Mouse (Mus musculus) T-helper 2 cell (primary cell): Measurements from ENCODE around the gene Bri3.

Experiments
- in situ Hi-C: fragments of 300-600 bp; cut with MboI, MseI; formaldehyde crosslinking; loops from one replicate; pipeline ENCODE4 v1.15.1; 2025; ENCODE audit warnings: high pct_unique_total_duplicates

Bri3 gene

GRCm38 (mm10) chr5:144243901-144244487 is at the start of gene Bri3:
Gene Bri3, plus strand, starts transcription at chr5:144244437.
- in situ Hi-C loops, result no loop called here

GRCm38 (mm10) chr5:144195567-144195966 is 48.7 kb upstream of the Bri3 start:
- in situ Hi-C loops, result no loop called here

GRCm38 (mm10) chr5:144200616-144201015 is 43.6 kb upstream of the Bri3 start:
- in situ Hi-C loops, result loop anchor here (25.0 kb wide), 1 partner anchor 562 kb away; the partner anchor contains the start of genes Tmem130 and Trrap

- in situ Hi-C loops, result loop anchor here (25.0 kb wide), 1 partner anchor 560 kb away; the partner anchor contains the start of genes Tmem130 and Trrap
Measured at GRCm38 (mm10) chr5:144202430-144202829, 41.8 kb upstream of the Bri3 start.

- in situ Hi-C loops, result loop anchor here (25.0 kb wide), 1 partner anchor 559 kb away; the partner anchor contains the start of genes Tmem130 and Trrap
Measured at GRCm38 (mm10) chr5:144203398-144203959, 40.8 kb upstream of the Bri3 start.

- in situ Hi-C loops, result loop anchor here (25.0 kb wide), 1 partner anchor 558 kb away; the partner anchor contains the start of genes Tmem130 and Trrap
Measured at GRCm38 (mm10) chr5:144204303-144204702, 39.9 kb upstream of the Bri3 start.

- in situ Hi-C loops, result loop anchor here (25.0 kb wide), 1 partner anchor 557 kb away; the partner anchor contains the start of genes Tmem130 and Trrap
Measured at GRCm38 (mm10) chr5:144204911-144205310, 39.3 kb upstream of the Bri3 start.

DNA sequence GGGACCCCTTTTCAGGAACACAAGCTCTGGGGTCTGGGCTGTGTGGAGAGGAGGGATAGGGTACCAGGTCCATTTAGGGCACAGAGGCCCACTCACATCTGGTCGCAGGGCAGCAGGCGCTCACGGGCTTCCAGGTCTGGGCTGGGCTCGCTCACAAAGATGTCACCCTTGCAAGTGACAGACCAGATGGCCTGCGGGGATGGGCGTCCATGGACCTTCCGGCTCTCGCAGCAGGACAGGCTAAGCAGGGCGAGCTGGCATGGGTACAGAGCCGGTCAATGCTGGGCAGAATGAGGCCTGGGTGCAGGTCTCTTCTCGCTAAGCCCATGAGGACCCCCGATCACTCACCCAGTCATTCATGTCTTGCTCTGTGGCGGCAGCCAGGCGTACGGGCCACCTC is 38.2 kb upstream of the Bri3 start:
- in situ Hi-C loops, result loop anchor here (25.0 kb wide), 1 partner anchor 556 kb away; the partner anchor contains the start of genes Tmem130 and Trrap

DNA sequence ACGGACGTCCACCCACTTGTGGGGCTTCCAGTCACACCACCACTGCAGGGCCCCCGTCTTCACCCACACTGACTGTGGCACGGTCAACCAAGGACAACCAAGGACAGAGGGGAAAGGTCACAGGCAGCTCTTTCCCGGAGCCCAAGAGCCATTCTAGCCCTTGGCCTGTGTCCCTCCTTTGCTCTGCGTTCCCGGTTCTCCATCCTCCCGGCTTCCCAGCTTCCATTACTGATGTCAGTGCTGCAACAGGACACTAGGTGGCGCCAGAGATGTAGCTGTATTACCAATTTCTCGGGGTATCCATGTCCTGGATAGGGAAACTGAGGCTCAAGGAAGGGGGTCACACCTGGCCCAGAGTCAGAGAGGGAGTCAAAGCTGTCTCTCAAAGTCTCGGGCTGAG is 36.8 kb upstream of the Bri3 start:
- in situ Hi-C loops, result loop anchor here (25.0 kb wide), 1 partner anchor 555 kb away; the partner anchor contains the start of genes Tmem130 and Trrap

DNA sequence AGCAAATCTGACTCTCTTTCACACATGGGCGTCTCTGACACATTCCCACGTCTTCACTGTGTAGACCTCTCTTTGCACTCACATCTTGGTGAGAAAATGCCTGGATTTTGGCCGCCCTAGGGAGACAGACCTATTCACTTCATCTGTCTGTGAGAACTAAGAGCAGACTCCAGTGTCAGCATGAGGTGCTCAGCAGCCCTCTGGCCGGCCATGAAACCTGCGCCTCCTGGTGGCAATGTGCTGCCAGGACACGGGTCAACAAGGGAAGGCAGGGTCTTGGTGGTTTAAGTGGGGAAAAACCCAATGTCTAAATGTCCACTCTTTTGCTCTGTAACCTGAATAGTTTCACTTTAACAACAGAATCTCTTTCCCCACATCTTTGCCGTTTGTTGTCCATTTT is 29.8 kb upstream of the Bri3 start:
- in situ Hi-C loops, result loop anchor here (25.0 kb wide), 1 partner anchor 548 kb away; the partner anchor contains the start of genes Tmem130 and Trrap

- in situ Hi-C loops, result loop anchor here (25.0 kb wide), 1 partner anchor 546 kb away; the partner anchor contains the start of genes Tmem130 and Trrap
Measured at GRCm38 (mm10) chr5:144215992-144216391, 28.2 kb upstream of the Bri3 start.

DNA sequence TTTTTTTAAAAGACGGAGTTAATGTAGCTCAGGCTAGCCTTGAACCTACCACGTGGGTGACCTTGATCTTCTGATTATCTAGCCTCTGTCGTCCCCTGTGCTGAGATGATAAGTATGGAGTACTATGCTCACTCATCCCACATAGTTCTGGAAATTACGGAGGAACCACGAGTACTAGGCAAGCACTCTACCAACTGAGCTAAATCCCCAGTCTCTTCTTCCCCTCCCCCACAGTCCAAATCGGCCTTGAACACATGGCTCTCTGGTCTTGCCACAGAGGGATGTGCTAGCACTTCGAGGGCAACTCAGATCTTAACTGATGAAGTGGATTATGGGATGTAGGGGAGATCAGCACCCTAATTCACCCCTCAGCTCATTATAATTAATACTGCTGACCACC is 26.2 kb upstream of the Bri3 start:
- in situ Hi-C loops, result loop anchor here (25.0 kb wide), 1 partner anchor 544 kb away; the partner anchor contains the start of genes Tmem130 and Trrap

GRCm38 (mm10) chr5:144219306-144219705 is 24.9 kb upstream of the Bri3 start:
- in situ Hi-C loops, result loop anchor here (25.0 kb wide), 1 partner anchor 543 kb away; the partner anchor contains the start of genes Tmem130 and Trrap

DNA sequence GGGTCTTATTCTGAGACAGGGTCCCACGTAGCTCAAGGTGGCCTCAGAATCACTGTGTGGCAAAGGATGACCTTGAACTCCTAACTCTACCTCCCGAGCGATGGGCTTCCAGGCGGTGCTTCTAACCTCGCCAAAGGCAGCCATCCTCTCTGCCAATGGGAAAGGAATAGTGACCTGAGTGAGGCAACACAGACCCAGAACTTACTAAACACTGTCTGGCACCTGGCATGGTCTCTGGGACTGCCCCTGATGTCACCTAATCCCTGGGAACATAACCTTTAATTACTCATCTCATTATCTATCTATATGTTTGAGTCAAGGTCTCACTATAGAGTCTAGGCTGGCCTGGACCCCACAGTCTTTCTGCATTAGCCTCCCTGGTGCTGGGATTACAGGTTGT is 24.3 kb upstream of the Bri3 start:
- in situ Hi-C loops, result loop anchor here (25.0 kb wide), 1 partner anchor 542 kb away; the partner anchor contains the start of genes Tmem130 and Trrap

- in situ Hi-C loops, result loop anchor here (25.0 kb wide), 1 partner anchor 541 kb away; the partner anchor contains the start of genes Tmem130 and Trrap
Measured at GRCm38 (mm10) chr5:144221305-144221704, 22.9 kb upstream of the Bri3 start.

DNA sequence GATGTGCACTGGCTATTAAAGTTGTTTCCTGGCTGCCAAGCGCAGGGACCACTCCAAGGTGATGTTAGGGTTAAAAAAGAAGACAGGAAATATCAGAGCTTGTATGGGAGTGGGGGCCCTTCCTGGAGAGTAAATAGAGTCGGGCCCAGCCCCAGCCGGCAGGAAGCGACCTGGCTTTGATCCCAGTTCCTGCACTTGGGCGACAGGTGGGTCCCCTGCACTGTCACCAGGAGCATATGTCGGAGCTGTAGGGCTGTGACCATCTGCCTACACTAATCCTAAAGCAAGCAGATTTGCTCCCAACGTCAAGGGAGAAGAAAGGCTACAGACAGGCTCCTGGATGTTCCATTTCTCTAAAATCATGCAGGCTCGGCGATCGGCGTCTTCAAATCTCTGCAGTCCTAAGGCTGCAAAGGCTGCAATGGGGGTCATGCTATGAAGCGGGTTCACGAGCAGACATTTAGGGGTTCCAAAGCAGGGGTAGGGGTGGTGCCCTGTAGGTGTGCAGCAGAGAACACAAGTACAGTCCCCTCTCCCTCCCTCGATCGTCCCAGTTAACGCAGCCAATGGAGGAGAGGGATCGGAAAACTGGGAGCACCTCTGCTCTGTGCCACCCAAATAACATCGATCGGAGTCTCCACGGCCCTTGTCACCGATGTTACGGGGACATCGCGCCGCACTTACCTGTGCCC is 21.3 kb upstream of the Bri3 start:
- in situ Hi-C loops, result loop anchor here (25.0 kb wide), 1 partner anchor 539 kb away; the partner anchor contains the start of genes Tmem130 and Trrap

DNA sequence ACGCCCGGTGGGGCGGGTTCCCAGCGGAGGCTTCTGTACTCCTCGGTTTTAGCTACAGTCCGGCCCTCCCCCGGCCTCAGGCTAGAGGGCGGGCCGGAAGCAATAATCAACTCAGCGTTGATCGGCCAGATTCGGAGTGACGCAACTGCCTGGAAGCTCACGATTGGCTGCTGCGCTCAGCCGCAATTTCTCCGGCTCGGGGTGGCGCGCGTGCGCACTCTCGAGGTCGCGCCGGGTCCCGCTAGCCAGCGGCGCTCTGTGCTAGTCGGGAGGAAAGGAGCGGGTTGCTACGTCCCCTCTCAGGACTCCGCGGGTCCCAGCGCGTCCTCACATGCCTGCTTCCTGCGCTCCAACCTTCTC is 20.8 kb upstream of the Bri3 start, which contains the start of gene Tecpr1:
Tecpr1 (minus strand) TSS at position 113 of the 360 bp plus-strand sequence.
- in situ Hi-C loops, result loop anchor here (25.0 kb wide), 1 partner anchor 539 kb away; the partner anchor contains the start of genes Tmem130 and Trrap

DNA sequence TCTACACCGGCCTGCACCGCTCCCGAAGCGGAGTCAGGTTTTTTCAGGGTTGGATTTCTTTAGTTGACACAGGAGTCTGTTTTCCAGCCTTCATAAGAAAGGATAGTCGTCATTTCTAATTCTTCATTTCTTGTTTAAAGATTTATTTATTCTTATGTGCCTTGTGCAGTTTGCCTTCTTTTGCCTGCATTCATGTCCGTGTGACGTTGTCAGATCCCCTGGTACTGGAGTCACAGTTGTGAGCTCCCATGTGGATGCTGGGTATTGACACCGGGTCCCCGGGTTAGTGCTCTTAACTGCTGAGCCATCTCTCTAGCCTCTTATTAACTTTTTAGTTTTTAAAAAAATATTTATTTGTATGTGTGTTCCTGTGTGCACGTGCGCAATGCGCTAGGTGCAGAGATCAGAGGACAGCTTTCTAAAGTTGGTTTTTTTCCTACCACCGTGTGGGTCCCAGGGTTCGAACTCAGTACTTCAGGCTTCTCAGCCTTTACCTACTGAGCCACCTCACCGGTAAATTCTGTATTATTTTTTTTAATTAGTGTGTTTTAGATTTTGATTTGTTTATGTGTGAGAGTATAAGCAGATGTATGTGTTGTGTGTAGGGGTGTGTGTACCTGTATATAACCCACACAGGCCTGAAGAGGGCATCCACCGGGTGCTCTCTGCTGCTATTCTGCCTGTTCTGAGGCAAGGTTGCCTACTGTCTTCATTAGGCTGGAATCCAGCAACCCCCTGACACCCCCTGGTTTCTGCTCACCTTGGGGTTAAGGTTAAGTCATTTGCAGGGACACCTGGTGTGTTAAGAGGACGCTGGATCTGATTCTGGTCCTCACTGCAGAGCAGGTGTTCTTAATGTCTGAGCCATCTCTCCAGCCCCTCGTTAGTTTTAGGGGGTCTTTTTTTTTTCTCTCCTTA is 20.1 kb upstream of the Bri3 start:
- in situ Hi-C loops, result loop anchor here (25.0 kb wide), 1 partner anchor 538 kb away; the partner anchor contains the start of genes Tmem130 and Trrap

GRCm38 (mm10) chr5:144226220-144226619 is 18.0 kb upstream of the Bri3 start:
- in situ Hi-C loops, result no loop called here

DNA sequence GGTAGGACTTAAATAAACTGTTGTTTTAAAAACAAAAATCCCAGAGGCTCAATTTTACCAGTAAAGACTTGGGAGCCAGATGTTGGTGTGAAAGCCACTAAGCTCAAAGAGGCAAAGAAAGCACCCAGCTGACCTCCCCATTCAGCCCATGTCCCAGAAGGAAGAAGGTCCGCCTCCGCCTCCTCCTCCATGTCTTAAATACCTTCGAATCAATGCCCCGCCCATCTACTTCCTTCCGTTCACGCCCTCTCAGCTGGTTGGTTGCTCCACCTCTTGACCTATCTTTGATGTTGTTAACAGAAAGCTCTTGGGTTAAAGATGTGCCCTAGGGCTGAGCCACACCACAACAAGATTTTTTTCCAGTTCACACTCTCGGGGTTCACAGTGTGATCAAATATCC is 14.0 kb upstream of the Bri3 start:
- in situ Hi-C loops, result no loop called here
